Mouse (Mus musculus) right cerebral cortex, adult 2 months (tissue): ENCODE results near the gene Sugct.

ENCODE experiments used
- DNase-seq, 2 experiments: peaks; one replicate each; pipeline ENCODE4 v3.0.0; 2021 to 2022; ENCODE audit warnings: low spot score in 2 of 2

Gene Sugct

GRCm38 (mm10) chr13:17037899-17038298 is 657.5 kb downstream of the Sugct start:
- no peak for DNase-seq

- DNase-seq, result no peak
Measured at GRCm38 (mm10) chr13:17030761-17031160, 664.6 kb downstream of the Sugct start.

GRCm38 (mm10) chr13:17028595-17028994 is 666.8 kb downstream of the Sugct start:
- DNase-seq, result peak; percentile 71 to 72

GRCm38 (mm10) chr13:17027846-17028529 is 667.4 kb downstream of the Sugct start:
- no peak for DNase-seq

GRCm38 (mm10) chr13:17027001-17027400 is 668.4 kb downstream of the Sugct start:
- no peak for DNase-seq

GRCm38 (mm10) chr13:16996464-16996863 is 698.9 kb downstream of the Sugct start:
- no peak for DNase-seq

GRCm38 (mm10) chr13:16995321-16995720 is 700.0 kb downstream of the Sugct start:
- DNase-seq, result no peak

GRCm38 (mm10) chr13:16977743-16978142 is 717.6 kb downstream of the Sugct start:
- peak; percentile 74 to 78 for DNase-seq

- no peak for DNase-seq
Measured at GRCm38 (mm10) chr13:16971277-16971676, 724.1 kb downstream of the Sugct start.

- peak; percentile 4 to 6 for DNase-seq
Measured at GRCm38 (mm10) chr13:16968995-16969394, 726.4 kb downstream of the Sugct start.

GRCm38 (mm10) chr13:16964823-16965475 is 730.4 kb downstream of the Sugct start:
- DNase-seq, result no peak

GRCm38 (mm10) chr13:16952045-16952444 is 743.3 kb downstream of the Sugct start:
- no peak for DNase-seq

GRCm38 (mm10) chr13:16939466-16939811 is 755.9 kb downstream of the Sugct start:
- DNase-seq, result no peak

GRCm38 (mm10) chr13:16938552-16939465 is 756.5 kb downstream of the Sugct start:
- DNase-seq, result no peak

- peak in 1 of 2 experiments; percentile 7 for DNase-seq
Measured at GRCm38 (mm10) chr13:16937422-16938202, 757.7 kb downstream of the Sugct start.

GRCm38 (mm10) chr13:16935029-16935428 is 760.3 kb downstream of the Sugct start:
- DNase-seq, result no peak

- no peak for DNase-seq
Measured at GRCm38 (mm10) chr13:16933600-16933999, 761.8 kb downstream of the Sugct start.

GRCm38 (mm10) chr13:16921305-16921704 is 774.0 kb downstream of the Sugct start:
- DNase-seq, result no peak

- no peak for DNase-seq
Measured at GRCm38 (mm10) chr13:16915697-16916096, 779.7 kb downstream of the Sugct start.

GRCm38 (mm10) chr13:16912214-16912613 is 783.1 kb downstream of the Sugct start:
- DNase-seq, result no peak

- DNase-seq, result no peak
Measured at GRCm38 (mm10) chr13:16906974-16907373, 788.4 kb downstream of the Sugct start.

GRCm38 (mm10) chr13:16901424-16901823 is 793.9 kb downstream of the Sugct start:
- DNase-seq, result no peak
